Mouse (Mus musculus) G1E (cell line): Measurements from ENCODE around the gene Nfic. TPM values are rescaled to one million over a fixed set of nuclear protein-coding genes. Genes with fewer than 3 reads are reported as not detected.

Experiments used
- ATAC-seq: 2 replicates; pipeline ENCODE4 v1.8.0; 2016; ENCODE audit warnings: mild to moderate bottlenecking; ENCODE audit not compliant: insufficient number of reproducible peaks, poor library complexity, low FRiP score, severe bottlenecking; ENCODE audit errors: extremely low read depth
- DNase-seq: peaks from one replicate; pipeline ENCODE4 v3.0.0; 2012; ENCODE audit warnings: low spot score
- H3K27me3 ChIP-seq: 2 replicates; pipeline ENCODE4 v1.6.1; 2012; ENCODE audit warnings: mild to moderate bottlenecking, low read length, inconsistent platforms; ENCODE audit not compliant: insufficient read depth
- H3K36me3 ChIP-seq: replicated peaks from 2 replicates; pipeline ENCODE3; 2012; ENCODE audit warnings: mild to moderate bottlenecking, inconsistent platforms
- H3K4me1 ChIP-seq: 2 replicates; pipeline ENCODE4 v1.6.1; 2012; ENCODE audit warnings: low read depth, low read length, inconsistent platforms, mixed read lengths; ENCODE audit not compliant: insufficient read depth
- H3K4me3 ChIP-seq: 2 replicates; pipeline ENCODE4 v1.5.1; 2012; ENCODE audit warnings: low read depth, mild to moderate bottlenecking, inconsistent platforms, low read length, moderate library complexity, mixed read lengths
- H3K9me3 ChIP-seq: replicated peaks from 2 replicates; pipeline ENCODE4 v1.6.1; 2012; ENCODE audit warnings: inconsistent platforms
- CTCF ChIP-seq: IDR thresholded peaks from 2 replicates; pipeline ENCODE4 v1.5.1; 2012; ENCODE audit warnings: low read depth, low read length, inconsistent platforms, mixed read lengths
- GATA1 ChIP-seq: IDR thresholded peaks from 2 replicates; pipeline ENCODE4 v1.6.1; 2012; ENCODE audit warnings: borderline replicate concordance, low read length, inconsistent platforms, mixed read lengths
- GATA2 ChIP-seq: IDR thresholded peaks from 2 replicates; pipeline ENCODE4 v1.6.1; 2012; ENCODE audit warnings: low read depth, low read length, inconsistent platforms, borderline replicate concordance
- POLR2AphosphoS5 ChIP-seq: IDR thresholded peaks from 2 replicates; pipeline ENCODE4 v1.6.1; 2012; ENCODE audit warnings: low read depth, low read length, inconsistent platforms; ENCODE audit not compliant: insufficient replicate concordance
- TAL1 ChIP-seq: conservative IDR thresholded peaks from 2 replicates; pipeline ENCODE4 v1.6.1; 2012; ENCODE audit warnings: low read depth, low read length, inconsistent platforms, mixed read lengths
- polyA plus RNA-seq: library from polyadenylated mRNA; stranded (reverse); fragments of >175 nt; gene quantifications from 2 replicates; pipeline ENCODE4 v1.2.3, GENCODE M21; 2012
- total RNA-seq, 2 experiments: library from RNA; stranded (forward) in 1 of 2; stranded (reverse) in 1 of 2; fragments of 200-1000 nt in 1 of 2; fragments of >200 nt in 1 of 2; fragmentation: Nextera tagmentation in 1 of 2; gene quantifications; 2 replicates each; pipeline ENCODE4 v1.2.3; 2014 to 2017

Nfic gene
- total and polyA plus RNA-seq, 3 experiments = 0.66 to 16.1 (median 9.5) TPM

- no peak for TF ChIP-seq GATA1
- TF ChIP-seq POLR2AphosphoS5 = no peak
- TF ChIP-seq TAL1 = no peak
- no peak for TF ChIP-seq CTCF
- no peak for TF ChIP-seq GATA2
- Histone ChIP-seq H3K36me3 (peaks cover 9% of the 10 kb centered on the region), H3K4me3 (no peak overlapping the region), H3K27me3 (peaks cover 58% of the 10 kb centered on the region), H3K4me1 (peaks cover 52% of the 10 kb centered on the region), H3K9me3 (no peaks in the 10 kb centered on the region)
- no peak for DNase-seq
- no peak for ATAC-seq
Measured at GRCm38 (mm10) chr10:81418216-81419070, 37.0 kb downstream of the Nfic start.

DNA sequence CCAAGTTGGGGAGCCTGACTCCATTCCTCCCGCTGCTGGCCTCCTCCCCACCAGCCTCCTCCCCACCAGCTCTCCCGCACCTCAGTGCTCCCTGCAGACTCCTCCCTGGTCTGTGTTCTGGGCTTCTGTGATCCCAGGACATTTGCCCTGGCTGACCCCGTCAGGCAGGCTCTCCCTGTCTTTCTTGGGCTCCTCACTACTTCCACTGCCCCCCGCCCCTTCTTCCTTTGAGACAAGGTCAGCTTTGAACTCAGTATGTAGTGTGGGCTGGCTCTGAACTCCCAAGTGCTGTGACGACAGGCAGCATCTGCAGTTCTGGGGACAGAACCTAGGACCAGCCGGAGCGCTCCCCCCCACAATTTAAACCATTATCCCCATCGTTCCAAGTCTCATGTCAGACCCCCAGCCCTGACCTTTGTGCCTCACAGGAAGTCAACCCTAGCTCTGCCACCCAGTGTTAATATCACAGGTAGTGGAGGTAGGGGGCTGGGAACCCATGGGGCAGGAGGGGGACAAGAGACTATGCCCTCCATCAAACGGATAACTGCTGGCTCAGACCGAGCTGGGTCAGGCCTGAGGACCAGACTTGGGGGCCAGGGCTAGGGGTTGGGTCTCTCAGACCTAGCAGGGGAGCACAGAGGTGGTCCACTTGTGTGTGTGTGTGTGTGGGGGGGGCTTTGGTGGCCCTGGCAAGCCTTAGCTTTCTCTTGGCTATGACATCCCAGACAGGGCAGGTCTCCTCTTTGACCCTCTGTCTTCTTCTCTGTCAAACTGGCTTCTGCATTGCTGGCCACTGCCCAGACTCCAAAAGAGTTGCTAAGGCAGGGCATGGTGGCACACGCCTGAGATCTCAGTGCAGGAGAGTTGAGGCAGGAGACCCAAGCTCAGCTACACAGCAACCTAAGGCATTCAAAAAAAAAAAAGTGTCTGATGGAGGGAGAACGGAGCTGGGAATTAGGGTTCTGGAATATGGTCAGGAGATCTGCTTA, 37.9 kb downstream of the Nfic start:
- DNase-seq = no peak
- no peaks in the 10 kb centered on the region for H3K9me3 ChIP-seq
- peak overlapping the region; percentile 66; the same call in 1 of the 2 replicates for H3K4me3 ChIP-seq
- H3K4me1 ChIP-seq = peaks cover 61% of the 10 kb centered on the region
- no peak for ATAC-seq
- TF ChIP-seq CTCF (no peak), POLR2AphosphoS5 (no peak), GATA1 (no peak), TAL1 (no peak), GATA2 (no peak)
- peaks cover 51% of the 10 kb centered on the region for H3K27me3 ChIP-seq
- H3K36me3 ChIP-seq = peaks cover 17% of the 10 kb centered on the region

GRCm38 (mm10) chr10:81416581-81417226, 38.7 kb downstream of the Nfic start:
- H3K27me3 ChIP-seq = peaks cover 44% of the 10 kb centered on the region
- peaks cover 69% of the 10 kb centered on the region for H3K4me1 ChIP-seq
- no peak for DNase-seq
- TF ChIP-seq GATA1 = no peak
- no peak for TF ChIP-seq CTCF
- no peak for TF ChIP-seq GATA2
- no peak for TF ChIP-seq POLR2AphosphoS5
- no peak for TF ChIP-seq TAL1
- H3K9me3 ChIP-seq = no peaks in the 10 kb centered on the region
- H3K4me3 ChIP-seq = peak overlapping the region; percentile 66; the same call in 1 of the 2 replicates
- peaks cover 22% of the 10 kb centered on the region for H3K36me3 ChIP-seq
- no peak for ATAC-seq

DNA sequence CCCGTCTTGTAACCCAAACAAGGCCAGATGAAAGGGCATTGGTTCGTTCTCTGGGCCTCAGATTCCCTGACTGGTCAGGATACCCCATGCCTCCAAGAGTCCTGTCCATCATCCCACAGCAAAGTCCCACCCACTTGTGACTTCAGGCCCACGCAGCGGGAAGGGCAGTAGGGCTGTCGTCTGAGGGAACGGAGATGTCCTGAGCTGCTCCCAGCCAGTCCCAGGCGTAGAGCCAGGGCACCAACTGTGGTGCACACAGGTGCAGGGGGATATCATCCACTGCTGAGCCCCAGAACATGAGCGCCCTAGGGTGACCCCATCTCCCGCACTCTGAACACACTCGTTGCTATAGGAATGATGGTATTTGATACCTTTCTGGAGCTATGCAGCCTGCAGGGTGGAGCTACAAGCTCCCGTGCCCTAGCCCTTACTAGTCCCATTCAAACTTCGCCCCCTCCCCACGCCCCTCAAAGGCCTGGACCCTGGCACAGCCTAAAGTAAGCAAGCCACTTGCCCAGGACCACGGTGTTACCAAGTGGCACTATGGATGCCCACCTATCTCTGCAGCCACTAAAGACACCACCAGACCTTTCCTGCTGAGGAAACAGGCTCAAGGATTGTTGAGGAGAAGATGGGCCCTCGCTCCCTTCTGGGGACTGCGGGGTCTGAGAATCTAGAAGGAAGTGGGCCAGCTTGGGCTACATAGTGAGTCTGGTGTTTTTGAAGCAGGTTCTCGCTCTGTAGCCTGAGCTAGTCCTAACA, 39.7 kb downstream of the Nfic start:
- Histone ChIP-seq H3K27me3 (peaks cover 38% of the 10 kb centered on the region), H3K4me1 (peaks cover 79% of the 10 kb centered on the region), H3K4me3 (no peak overlapping the region), H3K9me3 (no peaks in the 10 kb centered on the region), H3K36me3 (peaks cover 32% of the 10 kb centered on the region)
- TF ChIP-seq GATA1 (no peak), TAL1 (no peak), CTCF (no peak)
- DNase-seq (no peak), ATAC-seq (no peak)

- Histone ChIP-seq H3K4me3 (no peak overlapping the region), H3K36me3 (peaks cover 29% of the 10 kb centered on the region), H3K4me1 (peaks cover 85% of the 10 kb centered on the region), H3K9me3 (no peaks in the 10 kb centered on the region), H3K27me3 (peaks cover 32% of the 10 kb centered on the region)
- no peak for DNase-seq
- ATAC-seq = no peak
- no peak for TF ChIP-seq GATA1
- TF ChIP-seq POLR2AphosphoS5 = no peak
- TF ChIP-seq TAL1 = no peak
- TF ChIP-seq GATA2 = no peak
- TF ChIP-seq CTCF = no peak
Measured at GRCm38 (mm10) chr10:81415146-81415545, 40.3 kb downstream of the Nfic start.
